Mouse (Mus musculus) mature B cell (primary cell): ENCODE data around the gene Stc2.

Experiments used
- in situ Hi-C: fragments of 300-500 bp; cut with MboI; formaldehyde crosslinking; loops from 2 replicates; pipeline ENCODE4 v1.14.3; 2019

Gene Stc2

GRCm38 (mm10) chr11:31369648-31370286 lies at the start of gene Stc2:
TSS of gene Stc2 (minus strand) at chr11:31370074.
- in situ Hi-C loops, result no loop called here

GRCm38 (mm10) chr11:31417071-31417470 lies 47.2 kb upstream of the Stc2 start:
- in situ Hi-C loops, result no loop called here

GRCm38 (mm10) chr11:31412376-31412775 lies 42.5 kb upstream of the Stc2 start:
- in situ Hi-C loops, result no loop called here

- in situ Hi-C loops, result no loop called here
These were observed 36.9 kb upstream of the Stc2 start for GRCm38 (mm10) chr11:31406736-31407135.

- in situ Hi-C loops, result no loop called here
These were observed 33.2 kb upstream of the Stc2 start for GRCm38 (mm10) chr11:31403080-31403479.

GRCm38 (mm10) chr11:31398604-31399003 lies 28.7 kb upstream of the Stc2 start:
- in situ Hi-C loops, result no loop called here

- in situ Hi-C loops, result no loop called here
These were observed 27.0 kb upstream of the Stc2 start for GRCm38 (mm10) chr11:31396638-31397417.

- in situ Hi-C loops, result no loop called here
These were observed 24.2 kb upstream of the Stc2 start for GRCm38 (mm10) chr11:31394026-31394425.

- in situ Hi-C loops, result no loop called here
These were observed 22.5 kb upstream of the Stc2 start for GRCm38 (mm10) chr11:31392340-31392739.

GRCm38 (mm10) chr11:31388890-31389289 lies 19.0 kb upstream of the Stc2 start:
- in situ Hi-C loops, result no loop called here

GRCm38 (mm10) chr11:31387526-31387925 lies 17.7 kb upstream of the Stc2 start:
- in situ Hi-C loops, result no loop called here

- in situ Hi-C loops, result no loop called here
These were observed 16.7 kb upstream of the Stc2 start for GRCm38 (mm10) chr11:31386571-31386970.

GRCm38 (mm10) chr11:31383968-31384367 lies 14.1 kb upstream of the Stc2 start:
- in situ Hi-C loops, result no loop called here

GRCm38 (mm10) chr11:31382145-31382544 lies 12.3 kb upstream of the Stc2 start:
- in situ Hi-C loops, result no loop called here

- in situ Hi-C loops, result no loop called here
These were observed 3.6 kb upstream of the Stc2 start for GRCm38 (mm10) chr11:31373438-31373837.

- in situ Hi-C loops, result no loop called here
These were observed 2.3 kb upstream of the Stc2 start for GRCm38 (mm10) chr11:31372206-31372605.

- in situ Hi-C loops, result no loop called here
These were observed 1.5 kb upstream of the Stc2 start for GRCm38 (mm10) chr11:31371256-31371838.

- in situ Hi-C loops, result no loop called here
These were observed 759 bp upstream of the Stc2 start for GRCm38 (mm10) chr11:31370436-31371230.

- in situ Hi-C loops, result no loop called here
These were observed 768 bp downstream of the Stc2 start for GRCm38 (mm10) chr11:31368965-31369647.

- in situ Hi-C loops, result no loop called here
These were observed 1.5 kb downstream of the Stc2 start for GRCm38 (mm10) chr11:31368252-31368964.

GRCm38 (mm10) chr11:31366827-31367226 lies 3.0 kb downstream of the Stc2 start:
- in situ Hi-C loops, result no loop called here
